Mouse (Mus musculus) liver, embryonic 14.5 days (tissue): ENCODE results near the gene Siglecg.

ENCODE experiments used
- CTCF ChIP-seq: IDR thresholded peaks from 2 replicates; pipeline ENCODE4 v1.5.1; 2016; ENCODE audit warnings: antibody characterized with exemption, low read depth, control low read depth
- EP300 ChIP-seq: IDR thresholded peaks from 2 replicates; pipeline ENCODE4 v1.6.1; 2016; ENCODE audit warnings: antibody characterized with exemption, low read depth

GRCm38 (mm10) chr7:43422995-43423617 is 15.1 kb downstream of the Siglecg start:
- peak; percentile 96 for TF ChIP-seq CTCF
- TF ChIP-seq EP300 = no peak
